Mouse (Mus musculus): ENCODE measurements around the gene C1qa. TPM values are rescaled to one million over a fixed set of nuclear protein-coding genes. Genes with fewer than 3 reads are reported as not detected.
A peak's percentile ranks its signal among the peaks of the same experiment; 100 is the strongest.

C1qa gene
- polyA plus RNA-seq, 1 experiment from 2014 or later = 26.2 TPM

- Histone ChIP-seq H3K9me3 (ENCODE audit: low read depth, low read length) (no peaks in the 10 kb centered on the region), H3K36me3 (ENCODE audit: insufficient read depth) (no peaks in the 10 kb centered on the region), H3K27me3 (ENCODE audit: insufficient read depth, low read length) (peaks cover 38% of the 10 kb centered on the region), H3K4me3 (ENCODE audit: low read depth, low read length) (no peak overlapping the region), H3K4me2 (no peak overlapping the region), H3K27ac (ENCODE audit: low read depth) (no peak overlapping the region), H3K9ac (no peak overlapping the region), H3K4me1 (ENCODE audit: insufficient read depth) (no peaks in the 10 kb centered on the region)
- 42% methylated on average over 18 of the region's 18 CpGs for WGBS
- DNase-seq (peak; percentile 84), ATAC-seq (ENCODE audit: insufficient read depth) (peak; percentile 94)
- TF ChIP-seq CTCF (IDR thresholded peaks at IDR 0.05; ENCODE audit: low read depth) = no peak
Measured at GRCm38 (mm10) chr4:136934746-136935613, 36.4 kb upstream of the C1qa start.

GRCm38 (mm10) chr4:136930474-136930873 is 31.9 kb upstream of the C1qa start:
- Histone ChIP-seq H3K9me3 (ENCODE audit: low read depth, low read length) (no peaks in the 10 kb centered on the region), H3K4me3 (ENCODE audit: low read depth, low read length) (no peak overlapping the region), H3K27ac (ENCODE audit: low read depth) (no peak overlapping the region), H3K9ac (no peak overlapping the region), H3K4me1 (ENCODE audit: insufficient read depth) (no peaks in the 10 kb centered on the region), H3K27me3 (ENCODE audit: insufficient read depth, low read length) (peaks cover 36% of the 10 kb centered on the region), H3K36me3 (ENCODE audit: insufficient read depth) (no peaks in the 10 kb centered on the region), H3K4me2 (no peak overlapping the region)
- TF ChIP-seq CTCF (IDR thresholded peaks at IDR 0.05; ENCODE audit: low read depth) = no peak
- 70% methylated on average over 8 of the region's 8 CpGs for WGBS
- no peak for DNase-seq
- ATAC-seq (ENCODE audit: insufficient read depth) = no peak

GRCm38 (mm10) chr4:136928928-136929327 is 30.3 kb upstream of the C1qa start:
- no peaks in the 10 kb centered on the region for H3K36me3 ChIP-seq (ENCODE audit: insufficient read depth)
- no peak for ATAC-seq (ENCODE audit: insufficient read depth)
- peaks cover 39% of the 10 kb centered on the region for H3K27me3 ChIP-seq (ENCODE audit: insufficient read depth, low read length)

GRCm38 (mm10) chr4:136925804-136926203 is 27.2 kb upstream of the C1qa start:
- Histone ChIP-seq H3K27ac (ENCODE audit: low read depth) (no peak overlapping the region), H3K9ac (no peak overlapping the region), H3K4me3 (ENCODE audit: low read depth, low read length) (no peak overlapping the region), H3K4me2 (no peak overlapping the region), H3K9me3 (ENCODE audit: low read depth, low read length) (no peaks in the 10 kb centered on the region), H3K36me3 (ENCODE audit: insufficient read depth) (no peaks in the 10 kb centered on the region), H3K4me1 (ENCODE audit: insufficient read depth) (no peaks in the 10 kb centered on the region), H3K27me3 (ENCODE audit: insufficient read depth, low read length) (peaks cover 30% of the 10 kb centered on the region)
- ATAC-seq (ENCODE audit: insufficient read depth) (no peak), DNase-seq (no peak)
- no peak for TF ChIP-seq CTCF (IDR thresholded peaks at IDR 0.05; ENCODE audit: low read depth)
- WGBS = 18% methylated on average over 15 of the region's 15 CpGs

More at GRCm38 (mm10) chr4:136928928-136929327, 30.3 kb upstream of the C1qa start:
- Histone ChIP-seq H3K4me2 (no peak overlapping the region), H3K9me3 (ENCODE audit: low read depth, low read length) (no peaks in the 10 kb centered on the region), H3K9ac (no peak overlapping the region), H3K27ac (ENCODE audit: low read depth) (no peak overlapping the region), H3K4me1 (ENCODE audit: insufficient read depth) (no peaks in the 10 kb centered on the region), H3K4me3 (ENCODE audit: low read depth, low read length) (no peak overlapping the region)
- DNase-seq = peak; percentile 59
- WGBS = 9% methylated on average over 5 of the region's 5 CpGs
- peak; percentile 68 for TF ChIP-seq CTCF (IDR thresholded peaks at IDR 0.05; ENCODE audit: low read depth)

GRCm38 (mm10) chr4:136924529-136924928 is 25.9 kb upstream of the C1qa start:
- Histone ChIP-seq H3K4me1 (ENCODE audit: insufficient read depth) (no peaks in the 10 kb centered on the region), H3K27ac (ENCODE audit: low read depth) (no peak overlapping the region), H3K36me3 (ENCODE audit: insufficient read depth) (no peaks in the 10 kb centered on the region), H3K4me3 (ENCODE audit: low read depth, low read length) (no peak overlapping the region), H3K4me2 (no peak overlapping the region), H3K9ac (no peak overlapping the region), H3K9me3 (ENCODE audit: low read depth, low read length) (no peaks in the 10 kb centered on the region), H3K27me3 (ENCODE audit: insufficient read depth, low read length) (peaks cover 26% of the 10 kb centered on the region)
- DNase-seq (peak; percentile 92), ATAC-seq (ENCODE audit: insufficient read depth) (no peak)
- TF ChIP-seq CTCF (IDR thresholded peaks at IDR 0.05; ENCODE audit: low read depth) = no peak
- WGBS = 4% methylated on average over 6 of the region's 6 CpGs

- no peak for TF ChIP-seq CTCF (IDR thresholded peaks at IDR 0.05; ENCODE audit: low read depth)
- ATAC-seq (ENCODE audit: insufficient read depth) (no peak), DNase-seq (no peak)
- Histone ChIP-seq H3K4me1 (ENCODE audit: insufficient read depth) (no peaks in the 10 kb centered on the region), H3K4me3 (ENCODE audit: low read depth, low read length) (no peak overlapping the region), H3K27ac (ENCODE audit: low read depth) (no peak overlapping the region), H3K4me2 (no peak overlapping the region), H3K27me3 (ENCODE audit: insufficient read depth, low read length) (0 out of 2 replicates have a peak, but pooled peaks cover 3% of the 10 kb centered on the region), H3K36me3 (ENCODE audit: insufficient read depth) (no peaks in the 10 kb centered on the region), H3K9me3 (ENCODE audit: low read depth, low read length) (no peaks in the 10 kb centered on the region), H3K9ac (no peak overlapping the region)
- 71% methylated on average over 3 of the region's 3 CpGs for WGBS
Measured at GRCm38 (mm10) chr4:136919526-136919925, 20.9 kb upstream of the C1qa start.

- ATAC-seq (ENCODE audit: insufficient read depth) (no peak), DNase-seq (no peak)
- TF ChIP-seq CTCF (IDR thresholded peaks at IDR 0.05; ENCODE audit: low read depth) = no peak
- Histone ChIP-seq H3K27me3 (ENCODE audit: insufficient read depth, low read length) (0 out of 2 replicates have a peak, but pooled peaks cover 3% of the 10 kb centered on the region), H3K27ac (ENCODE audit: low read depth) (no peak overlapping the region), H3K36me3 (ENCODE audit: insufficient read depth) (no peaks in the 10 kb centered on the region), H3K4me3 (ENCODE audit: low read depth, low read length) (no peak overlapping the region), H3K4me2 (no peak overlapping the region), H3K9ac (no peak overlapping the region), H3K4me1 (ENCODE audit: insufficient read depth) (no peaks in the 10 kb centered on the region), H3K9me3 (ENCODE audit: low read depth, low read length) (no peaks in the 10 kb centered on the region)
- WGBS = 83% methylated on average over 8 of the region's 8 CpGs
Measured at GRCm38 (mm10) chr4:136918834-136919233, 20.2 kb upstream of the C1qa start.
